Mouse (Mus musculus): ENCODE results near the gene Tmem266.
A peak's percentile ranks its signal among the peaks of the same experiment; 100 is the strongest.

The Tmem266 gene

DNA sequence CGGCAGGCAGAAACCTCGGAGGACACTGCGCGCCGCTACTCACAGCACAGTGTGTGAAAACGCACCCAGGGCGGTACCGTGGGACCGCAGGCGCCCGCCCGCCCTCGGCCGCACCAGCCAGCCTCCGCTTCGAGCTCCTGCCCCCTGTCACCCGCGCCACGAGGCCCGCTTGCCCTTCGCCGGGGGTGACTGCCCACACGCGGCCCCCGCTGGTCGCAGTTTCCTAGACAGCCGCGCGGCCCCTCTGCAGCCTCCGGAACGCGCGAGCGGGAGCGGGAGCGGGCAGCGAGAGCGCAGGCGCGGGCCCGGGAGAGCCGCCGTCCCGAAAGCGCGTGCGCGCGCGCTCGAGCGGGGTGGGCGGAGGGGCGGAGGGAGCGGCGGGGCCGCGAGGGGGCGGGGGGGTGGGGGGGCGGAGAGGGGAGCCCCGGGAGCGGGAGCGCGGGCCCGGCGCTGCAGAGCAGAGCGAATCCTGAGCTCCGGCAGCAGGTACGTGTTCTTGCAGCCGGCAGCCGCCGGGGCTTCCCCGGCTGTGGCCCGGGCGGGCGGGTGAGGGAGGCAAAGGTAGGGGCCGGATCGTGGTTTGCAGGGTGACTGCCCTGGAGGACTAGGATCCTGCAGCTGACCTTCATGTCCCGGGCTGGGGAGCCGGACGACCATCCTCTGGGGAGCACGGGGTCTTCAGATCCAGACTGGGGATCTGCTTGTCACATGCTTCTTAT is at the start of gene Tmem266, which contains the start of gene Nrg4:
Tmem266 (plus strand) TSS at position 399 of the 719 bp plus-strand sequence.
Nrg4 (minus strand) TSS at position 330 of the 719 bp plus-strand sequence.
- ATAC-seq (ENCODE audit: low TSS enrichment): peak; percentile 83

DNA sequence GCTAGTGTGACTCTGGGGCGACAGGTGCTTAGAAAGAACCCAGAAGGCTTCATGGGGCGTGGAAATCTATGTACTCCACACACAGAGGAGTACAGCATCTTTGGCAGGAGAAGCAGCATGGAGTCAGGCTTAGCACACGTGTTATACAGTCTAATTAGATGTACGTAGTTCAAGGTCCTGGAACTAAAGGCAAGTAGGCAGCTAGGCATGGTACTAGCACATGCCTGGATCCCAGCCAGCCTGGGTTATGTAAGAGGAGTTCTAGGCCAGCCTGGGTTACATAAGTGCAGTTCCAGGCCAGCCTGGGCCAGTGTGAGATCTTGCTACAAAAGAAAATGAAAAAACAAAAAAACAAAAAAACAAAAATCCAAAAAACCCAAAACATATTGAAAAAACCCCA is 49.2 kb upstream of the Tmem266 start:
- no peak for ATAC-seq (ENCODE audit: low TSS enrichment)

DNA sequence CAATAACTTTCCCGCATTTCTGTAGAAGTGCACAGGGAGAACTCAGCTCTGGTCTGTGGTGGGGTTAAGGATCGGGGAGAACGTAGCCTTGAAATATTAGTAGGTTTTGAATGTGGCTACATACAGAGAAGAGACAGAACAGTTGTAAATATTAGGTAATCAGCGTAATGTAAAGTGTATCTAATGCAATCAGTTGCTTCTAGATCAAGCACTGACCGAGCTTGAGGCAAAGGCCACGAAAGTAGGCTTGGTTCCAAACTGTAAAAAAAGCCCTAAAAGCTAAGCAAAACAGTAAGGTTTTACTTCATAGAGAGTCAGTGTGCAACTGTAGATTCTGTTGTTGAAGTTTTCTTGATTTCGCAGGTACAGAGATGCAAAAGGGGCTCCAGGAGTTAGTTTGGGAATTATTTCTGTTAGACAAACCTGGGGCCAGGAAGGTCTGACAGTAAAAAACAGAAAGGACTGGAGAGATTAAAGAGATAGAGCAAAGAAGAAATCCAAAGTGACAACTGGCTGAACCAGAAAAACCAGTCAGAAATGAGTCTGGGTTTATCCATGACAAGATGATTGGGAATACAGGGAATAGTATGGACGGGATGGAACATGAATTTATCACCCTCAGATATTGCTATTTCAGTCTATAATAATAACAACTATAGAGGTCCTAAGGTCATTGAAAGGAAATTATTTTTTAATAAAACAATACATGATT is 47.4 kb upstream of the Tmem266 start:
- ATAC-seq (ENCODE audit: low TSS enrichment): no peak

DNA sequence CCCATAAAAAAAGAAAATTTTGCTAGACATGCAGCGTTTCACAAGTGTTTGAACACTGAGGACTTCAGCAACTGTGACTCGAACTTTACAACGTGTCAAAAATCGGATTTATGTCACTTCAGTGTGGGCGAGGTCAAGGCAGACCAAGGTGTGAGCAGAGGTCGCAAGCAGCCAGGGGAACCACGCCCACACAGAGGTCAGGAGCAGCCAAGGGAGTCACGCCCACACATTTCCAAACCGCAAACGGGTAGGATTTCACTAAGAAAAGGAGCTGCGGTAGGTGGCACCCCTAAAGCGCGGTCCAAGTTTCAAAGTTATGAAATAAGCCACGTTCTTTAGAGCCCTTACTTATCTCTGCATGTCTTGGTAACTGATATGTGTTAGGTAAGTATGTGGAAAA is 43.2 kb upstream of the Tmem266 start:
- ATAC-seq (ENCODE audit: low TSS enrichment): no peak

DNA sequence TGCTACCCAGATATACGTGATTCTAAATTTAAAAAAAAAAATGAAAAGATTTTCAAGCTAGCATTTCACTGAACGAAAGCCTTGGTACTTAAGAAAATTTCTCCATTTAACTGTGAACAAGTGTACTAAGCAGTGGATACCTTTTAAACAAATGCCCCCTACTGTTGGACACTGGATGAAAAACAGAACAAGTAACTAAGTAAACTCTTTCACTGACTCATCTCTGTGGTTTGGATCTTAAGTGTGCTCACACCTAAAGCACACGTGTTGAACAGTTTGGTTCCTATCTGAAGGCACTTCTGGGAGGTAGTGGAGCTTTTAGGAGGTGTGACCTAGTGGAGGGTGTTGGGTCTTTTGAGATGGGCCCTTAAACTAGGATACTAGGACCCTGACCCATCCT is 41.5 kb upstream of the Tmem266 start:
- ATAC-seq (ENCODE audit: low TSS enrichment): no peak

DNA sequence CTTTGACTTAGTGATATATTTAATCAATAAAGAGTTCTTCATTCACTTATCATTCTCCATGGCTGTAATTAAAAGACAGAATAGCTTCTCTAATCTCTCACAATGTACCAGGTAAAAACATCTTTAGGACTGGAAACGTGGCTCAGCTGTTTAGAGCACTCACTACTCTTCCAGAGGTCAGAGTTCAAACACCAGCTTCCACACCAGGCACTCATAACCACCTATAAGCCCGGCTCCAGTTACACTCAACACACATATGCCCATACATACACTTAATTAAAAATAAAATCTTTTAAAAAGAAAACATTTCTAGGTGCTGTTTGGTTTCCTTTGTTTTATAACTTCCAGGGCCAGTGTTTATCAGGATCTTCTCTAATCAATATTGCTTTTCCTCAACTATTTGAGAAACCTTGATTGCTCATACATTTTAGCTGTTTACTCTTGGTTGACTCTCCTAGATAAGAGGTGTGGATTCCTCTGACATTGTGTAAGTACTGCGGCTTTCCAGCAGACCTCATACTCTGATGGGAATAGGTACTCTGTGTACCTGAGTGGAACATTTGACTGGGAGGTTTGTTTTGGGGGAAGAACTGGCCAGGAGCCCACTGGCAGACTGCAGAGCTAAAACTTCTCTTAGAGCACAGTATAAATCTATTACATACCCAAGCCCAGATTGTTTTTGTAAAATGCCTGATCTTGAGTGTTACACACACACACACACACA is 37.1 kb upstream of the Tmem266 start:
- no peak for ATAC-seq (ENCODE audit: low TSS enrichment)

DNA sequence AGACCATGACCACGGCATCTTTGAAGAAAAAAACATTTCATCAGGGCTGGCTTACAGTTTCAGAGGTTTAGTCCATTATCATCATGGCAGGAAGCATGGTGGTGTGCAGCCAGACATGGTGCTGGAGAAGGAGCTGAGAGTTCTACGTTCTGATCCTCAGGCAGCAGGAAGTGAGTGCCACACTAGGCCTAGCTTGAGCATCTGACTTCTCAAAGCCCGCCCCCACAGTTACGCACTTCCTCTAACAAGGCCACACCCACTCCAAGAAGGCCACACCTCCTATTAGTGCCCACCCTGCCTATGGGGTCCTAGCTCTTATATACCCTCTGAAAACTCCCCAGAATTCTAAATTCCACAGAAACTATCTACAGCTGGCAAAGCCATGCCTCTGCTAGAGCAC is 34.7 kb upstream of the Tmem266 start:
- ATAC-seq (ENCODE audit: low TSS enrichment): no peak

DNA sequence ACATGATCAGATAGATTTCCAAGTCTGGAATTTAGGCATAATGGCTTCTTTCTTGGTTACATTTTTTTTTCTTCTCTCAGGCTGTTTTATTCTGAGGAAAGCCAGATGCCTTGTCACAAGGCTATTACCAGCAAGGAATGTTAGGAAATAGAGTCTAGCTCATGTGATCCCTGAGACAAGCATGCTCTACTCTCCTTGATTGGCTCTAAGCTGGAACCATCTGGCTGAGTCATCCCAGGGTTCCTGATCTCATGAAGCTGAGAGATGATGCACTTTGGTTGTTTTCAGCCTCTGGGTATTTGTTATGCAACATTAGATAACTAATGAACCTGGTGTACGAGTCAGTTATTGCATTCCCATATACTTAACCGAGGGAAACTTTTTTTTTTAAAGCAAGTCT is 30.5 kb upstream of the Tmem266 start:
- no peak for ATAC-seq (ENCODE audit: low TSS enrichment)

DNA sequence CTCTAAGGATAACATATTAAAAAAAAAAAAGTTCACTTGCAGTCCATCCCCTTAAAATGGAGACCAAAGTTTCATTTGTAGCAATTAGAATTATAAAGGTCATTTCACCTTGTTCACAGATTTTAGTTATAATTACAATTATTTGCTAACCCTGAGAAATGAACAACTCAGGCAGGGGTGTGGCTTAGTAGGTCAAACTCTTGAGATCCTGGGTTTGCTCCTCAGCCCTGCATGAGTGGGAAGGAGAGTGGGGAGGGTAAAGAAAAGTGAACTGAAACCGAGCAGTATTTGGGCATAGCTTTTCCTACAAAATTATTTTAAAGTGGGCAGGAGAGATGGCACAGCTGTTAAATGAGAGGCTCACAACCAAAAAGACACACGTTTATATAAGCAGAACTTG is 19.6 kb upstream of the Tmem266 start:
- no peak for ATAC-seq (ENCODE audit: low TSS enrichment)

DNA sequence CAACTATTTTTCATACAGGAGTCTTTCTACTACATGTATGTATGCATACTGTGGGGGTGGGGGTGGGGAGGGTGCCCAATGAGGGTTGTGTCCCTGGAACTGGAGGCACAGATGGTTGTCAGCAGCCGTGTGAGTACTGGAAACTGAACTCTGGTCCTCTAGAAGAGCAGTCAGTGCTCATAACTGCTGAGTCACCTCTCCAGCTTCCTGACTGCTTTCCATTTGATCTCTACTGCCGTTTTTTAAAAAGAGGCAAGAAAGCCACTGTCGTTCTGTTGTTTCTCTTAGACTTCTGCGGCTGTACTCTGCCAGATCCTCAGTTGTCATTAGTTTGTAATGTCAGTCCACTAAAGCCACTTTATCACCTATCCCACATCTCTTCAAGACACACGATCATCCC is 19.2 kb upstream of the Tmem266 start:
- ATAC-seq (ENCODE audit: low TSS enrichment): no peak

DNA sequence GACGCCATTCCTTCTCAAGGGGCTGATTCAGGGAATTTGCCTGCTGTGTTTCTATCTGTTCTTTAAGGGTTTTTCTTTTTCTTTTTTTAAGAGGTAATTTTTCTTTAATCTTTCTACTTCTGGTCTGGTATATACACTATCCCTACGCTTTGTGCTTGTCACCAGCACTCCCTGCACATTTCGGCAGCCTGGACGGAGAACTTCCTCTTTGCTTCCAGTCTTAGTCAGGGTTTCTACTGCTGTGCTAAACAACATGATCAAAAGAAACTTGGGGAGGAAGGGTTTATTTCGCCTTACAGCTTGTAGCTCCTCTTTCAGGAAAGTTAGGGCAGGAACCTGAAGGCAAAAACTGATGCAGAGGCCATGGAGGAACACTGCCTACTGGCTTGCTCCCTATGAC is 18.3 kb upstream of the Tmem266 start:
- ATAC-seq (ENCODE audit: low TSS enrichment): no peak

DNA sequence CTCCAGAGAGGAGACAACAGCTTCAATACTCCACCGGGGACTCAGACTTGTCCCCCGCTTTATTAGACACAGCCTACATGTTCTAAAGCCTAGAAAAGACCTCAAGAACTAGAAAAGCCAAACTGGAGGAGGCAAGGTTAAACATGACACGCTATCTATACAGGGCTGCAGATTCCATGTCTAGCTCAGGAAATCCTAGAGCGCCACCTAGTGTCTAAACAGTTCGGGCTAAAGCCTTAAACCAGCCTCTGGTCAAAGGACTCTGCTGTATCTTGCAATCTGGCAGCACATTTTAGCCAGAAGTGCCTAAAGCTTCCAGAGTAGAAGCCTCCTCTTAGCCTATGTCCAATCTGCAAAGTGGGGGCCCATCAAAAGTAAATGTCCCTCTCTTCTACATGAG is 15.2 kb upstream of the Tmem266 start:
- ATAC-seq (ENCODE audit: low TSS enrichment): peak; percentile 88

DNA sequence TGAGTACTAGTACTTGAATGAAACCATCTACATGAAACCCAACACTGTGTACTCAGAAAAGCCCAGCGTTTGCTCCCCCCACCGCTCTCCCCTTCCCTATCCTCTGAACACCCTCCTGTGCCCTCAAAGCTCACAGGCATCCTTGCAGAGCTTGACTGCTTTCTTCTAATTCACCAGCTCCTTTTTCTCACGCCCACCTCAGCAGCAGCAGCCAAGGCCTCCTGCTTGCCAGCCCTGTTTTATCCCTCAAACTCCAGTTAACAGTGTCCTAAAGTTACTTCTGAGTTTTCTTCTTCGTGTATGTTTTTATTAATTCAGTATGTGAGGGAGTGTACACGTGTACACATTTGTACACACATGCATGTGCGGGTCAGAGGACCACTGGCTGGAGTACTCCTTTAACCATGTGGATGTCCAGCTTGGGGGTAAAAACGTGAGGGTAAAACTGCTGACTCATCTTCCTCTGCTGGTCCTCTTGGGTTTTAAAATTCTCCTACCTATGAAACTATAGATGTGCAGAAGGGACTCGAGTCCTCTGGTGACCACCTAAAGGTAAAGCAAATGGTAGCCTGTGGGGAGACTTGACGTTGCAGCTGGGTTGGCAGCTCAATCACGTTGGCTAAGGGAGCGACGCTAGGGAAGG is 13.0 kb upstream of the Tmem266 start:
- ATAC-seq (ENCODE audit: low TSS enrichment): peak; percentile 88

DNA sequence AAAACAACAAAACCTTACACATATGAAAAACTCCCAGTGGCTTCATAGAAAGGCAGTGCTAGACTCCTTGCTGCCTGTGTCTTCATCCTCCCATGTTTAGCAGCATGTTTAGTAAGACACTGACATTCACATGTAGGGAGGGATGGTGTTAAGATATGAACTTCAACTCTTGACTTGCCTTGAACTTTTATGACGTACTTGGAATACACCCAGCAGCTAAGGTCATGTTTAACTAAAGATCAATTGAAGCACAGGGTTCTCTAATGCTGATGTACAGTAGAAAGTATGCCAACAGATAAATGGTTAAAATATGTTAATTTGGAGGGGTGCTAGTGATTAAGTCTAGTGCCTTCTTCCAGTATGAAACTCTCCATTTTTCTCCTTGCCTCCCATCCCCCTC is 4.1 kb upstream of the Tmem266 start:
- ATAC-seq (ENCODE audit: low TSS enrichment): no peak

DNA sequence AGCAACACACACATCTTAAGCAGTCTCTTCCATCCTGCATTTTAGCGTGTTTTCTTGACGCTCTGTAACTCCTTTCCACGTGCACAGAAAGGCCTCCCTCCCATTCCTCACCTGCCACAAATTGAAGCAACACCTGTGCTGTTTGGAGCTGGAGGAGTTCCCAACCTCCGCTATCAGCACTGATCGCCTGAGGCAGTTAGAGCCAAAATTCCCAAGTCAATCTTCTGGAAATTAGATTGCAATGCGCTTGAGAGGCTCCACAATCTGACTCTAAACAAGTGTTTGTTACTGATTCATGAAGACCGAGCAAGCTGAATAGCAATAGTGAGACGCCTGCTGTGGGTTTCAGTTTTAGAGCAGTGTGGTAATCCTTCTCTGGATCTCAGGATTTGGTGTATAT is 2.6 kb upstream of the Tmem266 start:
- ATAC-seq (ENCODE audit: low TSS enrichment): 0 out of 2 replicates have a peak, but pooled peaks have one; percentile 7

DNA sequence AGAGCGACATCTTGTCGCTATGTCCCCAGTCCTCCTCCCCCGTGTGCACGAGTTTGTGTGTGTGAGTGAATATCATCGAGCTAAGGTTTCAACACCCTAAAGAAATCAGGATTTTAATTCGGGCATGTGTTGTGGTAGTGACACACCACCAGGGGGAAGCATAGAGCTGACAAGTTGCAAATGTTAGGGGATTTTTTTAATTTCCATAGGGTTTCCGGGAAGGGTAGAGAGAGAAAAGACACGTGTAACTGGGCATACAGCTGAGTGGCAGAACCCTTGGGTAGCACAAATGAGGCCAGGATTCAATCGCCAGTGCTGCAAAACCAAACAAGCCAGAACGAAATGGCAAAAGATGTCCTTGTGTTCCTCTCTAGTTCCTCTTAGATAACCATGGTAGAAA is 2.2 kb upstream of the Tmem266 start:
- ATAC-seq (ENCODE audit: low TSS enrichment): peak; percentile 48; the same call in 1 of the 2 replicates

DNA sequence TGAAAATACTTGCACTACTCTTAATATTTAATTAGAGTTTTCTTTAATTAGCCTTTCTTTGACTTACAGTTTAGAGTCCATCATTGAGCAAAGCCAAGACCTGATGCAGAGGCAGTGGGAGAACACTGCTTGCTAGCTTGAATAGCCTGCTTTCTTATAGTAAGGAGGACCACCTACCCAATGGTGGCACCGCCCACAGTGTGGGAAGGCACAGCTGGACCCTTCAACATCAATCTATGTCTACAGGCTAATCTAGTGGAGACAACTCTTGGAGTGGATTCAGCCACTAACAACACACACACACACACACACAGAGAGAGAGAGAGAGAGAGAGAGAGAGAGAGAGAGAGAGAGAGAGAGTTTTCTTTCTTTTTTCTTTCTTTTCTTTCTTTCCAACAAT is 1.7 kb upstream of the Tmem266 start:
- ATAC-seq (ENCODE audit: low TSS enrichment): no peak

DNA sequence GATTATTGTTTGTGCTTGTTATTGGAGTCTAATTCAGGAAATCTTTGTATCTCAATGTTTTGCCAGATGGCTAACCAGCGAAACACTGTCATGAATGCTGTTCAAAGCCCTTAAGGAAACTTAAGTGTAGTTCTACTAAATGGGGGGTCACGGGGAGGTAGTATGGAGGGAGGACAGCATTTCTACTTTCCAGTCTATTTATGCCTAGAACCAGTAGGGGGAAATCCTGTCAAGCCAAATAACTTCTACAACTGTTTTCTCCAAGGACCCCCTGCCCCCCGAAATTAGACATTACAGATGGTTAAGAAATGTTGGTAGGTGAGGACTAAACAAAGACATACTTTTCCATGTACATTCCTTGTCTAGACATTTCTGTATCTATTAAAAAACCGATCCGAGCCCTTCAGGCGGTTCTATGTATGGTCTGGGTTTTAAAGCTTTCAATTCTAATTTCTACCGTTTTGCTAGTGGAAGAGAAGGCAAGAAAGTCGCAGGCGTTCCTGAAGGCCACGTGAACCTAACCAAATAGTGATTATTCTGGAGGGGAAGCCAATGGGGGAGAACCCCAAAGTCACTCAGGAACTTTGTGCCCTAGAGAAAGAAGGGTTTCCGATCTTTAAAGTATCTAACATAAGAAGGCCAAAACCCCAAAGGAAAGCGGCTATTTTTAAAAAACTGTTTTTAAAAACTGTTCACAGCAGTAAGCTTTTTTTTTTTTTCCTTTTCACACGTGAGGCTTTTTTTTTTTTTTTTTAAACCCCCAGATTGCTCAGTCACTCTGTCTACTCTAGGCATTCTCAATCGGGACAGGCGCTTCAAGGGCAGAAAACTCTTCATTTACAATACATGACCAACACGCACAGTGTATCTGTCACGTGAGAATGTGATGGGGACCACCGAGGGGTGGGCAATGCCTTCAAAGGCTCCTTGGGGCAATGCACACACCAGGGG is 874 bp upstream of the Tmem266 start:
- no peak for ATAC-seq (ENCODE audit: low TSS enrichment)

DNA sequence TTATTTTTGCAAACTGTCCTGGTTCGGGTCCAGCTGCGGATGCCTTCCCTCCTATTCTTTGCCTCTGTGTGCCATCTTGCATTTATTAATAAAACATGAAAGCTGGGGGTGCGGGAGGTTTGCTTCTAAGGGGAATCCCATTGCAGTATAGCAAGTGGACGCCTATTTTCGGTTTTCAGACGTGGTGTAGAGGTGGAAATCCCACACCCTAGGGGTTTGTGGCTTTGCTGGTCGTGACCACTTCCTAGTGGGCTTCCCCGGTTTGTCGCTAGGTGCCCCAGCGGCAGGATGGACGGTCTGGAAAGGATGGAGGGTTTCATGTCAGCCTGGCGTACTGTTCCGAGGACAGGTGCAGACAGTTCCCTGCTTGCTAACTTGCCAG is 512 bp downstream of the Tmem266 start:
- peak; percentile 24; the same call in 1 of the 2 replicates for ATAC-seq (ENCODE audit: low TSS enrichment)

DNA sequence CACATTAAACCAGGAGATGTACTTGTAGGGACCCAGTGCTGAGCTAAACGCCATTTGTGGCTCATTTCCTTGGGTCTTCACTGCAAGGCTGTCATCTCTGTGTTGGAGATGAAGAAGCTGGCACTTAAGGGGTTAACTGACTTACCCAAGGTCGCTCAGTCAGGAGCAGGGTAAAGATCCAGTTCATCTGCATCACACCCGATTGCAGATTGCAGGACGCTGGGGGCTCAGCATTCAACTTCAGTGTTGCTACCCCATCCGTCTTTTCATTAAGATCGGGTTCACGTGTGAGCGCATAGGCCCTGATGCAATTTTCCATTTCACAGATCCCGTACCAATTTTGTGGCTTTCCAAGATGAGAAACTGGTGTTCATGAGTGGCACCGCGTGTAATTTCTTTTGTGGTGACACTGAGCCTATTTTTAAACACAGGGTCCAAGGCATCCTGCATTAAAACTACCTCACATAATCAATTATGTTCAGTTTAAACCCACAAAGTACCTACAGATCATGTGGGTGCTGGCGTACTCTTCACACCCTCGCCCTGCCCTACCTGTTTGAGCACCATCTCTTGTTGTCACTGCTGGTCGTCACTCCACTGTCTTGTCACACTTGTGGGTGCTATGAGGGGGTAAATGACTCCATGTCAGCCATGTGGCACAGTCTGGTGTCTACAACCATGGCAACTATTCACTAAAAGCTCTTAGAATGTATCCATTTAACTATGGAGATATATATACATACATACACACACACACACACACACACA is 1.6 kb downstream of the Tmem266 start:
- ATAC-seq (ENCODE audit: low TSS enrichment): no peak

All from frontal cortex, adult (tissue).